Mouse (Mus musculus) cerebellum, adult 9-10 months (tissue): ENCODE results near the gene Sphk2.

Experiments
- DNase-seq: peaks from one replicate; pipeline ENCODE4 v3.0.0; 2022

The Sphk2 gene

DNA sequence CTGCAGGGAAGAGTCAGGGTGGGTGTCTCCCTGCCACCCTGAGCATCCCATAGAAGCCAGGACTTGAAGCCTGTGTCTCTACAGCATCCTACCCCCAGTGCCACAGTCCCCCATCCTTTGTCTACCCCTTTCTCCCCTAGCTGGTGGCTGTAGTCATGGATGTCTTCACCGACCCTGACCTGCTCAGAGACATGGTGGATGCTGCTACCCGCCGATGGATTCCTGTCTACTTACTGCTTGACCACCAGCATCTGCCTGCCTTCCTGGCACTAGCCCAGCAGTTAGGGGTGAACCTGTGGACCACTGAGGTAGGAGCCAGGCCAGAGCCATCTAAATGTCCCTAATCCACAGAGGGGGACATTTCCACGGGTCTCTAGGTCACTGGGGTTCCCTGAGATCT lies 5.5 kb upstream of the Sphk2 start:
- peak; percentile 23 for DNase-seq

DNA sequence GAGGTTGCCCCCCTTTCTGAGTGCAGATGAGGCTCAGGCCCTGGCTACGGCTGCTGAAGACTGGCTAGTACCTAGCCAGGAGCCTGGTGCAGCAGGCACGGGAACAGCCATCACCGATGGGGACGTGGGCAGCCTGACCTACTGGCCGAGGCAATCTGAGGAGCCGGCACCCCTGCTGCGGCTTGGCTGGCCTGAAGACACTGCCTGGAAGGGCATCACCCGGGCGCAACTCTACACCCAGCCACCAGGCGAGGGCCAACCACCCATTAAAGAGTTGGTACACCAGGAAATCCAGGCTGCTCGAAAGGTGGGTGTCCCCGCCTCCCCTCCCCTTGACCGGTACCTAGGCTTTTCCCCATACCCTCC lies 4.5 kb upstream of the Sphk2 start:
- peak; percentile 53 for DNase-seq

DNA sequence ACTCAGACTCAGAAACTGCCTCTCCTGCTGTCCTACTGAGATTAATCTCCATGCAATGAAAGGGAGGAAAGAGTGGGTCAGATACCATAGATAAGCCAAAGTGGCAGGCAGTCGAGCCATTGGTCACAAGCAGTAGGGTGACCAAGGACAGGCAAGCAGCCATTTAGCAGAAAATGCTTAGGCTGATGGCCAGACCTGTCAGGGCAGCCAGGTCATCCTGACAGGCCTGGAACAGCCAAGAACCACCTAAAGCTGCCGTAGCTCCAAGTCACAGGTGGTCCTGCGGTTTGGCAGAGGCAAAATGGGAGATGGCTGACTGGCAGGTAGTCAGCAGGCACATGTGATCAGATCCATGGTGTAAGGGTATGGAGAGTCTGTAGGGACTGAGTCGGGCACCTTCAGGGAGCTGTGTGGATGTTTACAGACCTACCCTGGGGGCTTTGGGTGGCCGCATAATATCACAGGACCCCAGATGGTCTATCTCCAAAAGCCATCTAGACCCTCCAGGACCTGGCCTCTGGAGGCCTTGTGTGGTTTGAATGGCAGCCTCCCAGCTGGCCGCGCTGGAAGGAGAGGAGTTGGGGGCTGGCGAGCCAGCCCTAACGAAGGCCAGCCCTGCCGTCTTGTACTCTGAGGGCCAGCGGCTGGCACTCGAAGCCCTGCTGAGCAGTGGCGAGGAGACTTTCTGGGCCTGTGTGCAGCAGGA lies 4.0 kb upstream of the Sphk2 start:
- peak; percentile 43 for DNase-seq

DNA sequence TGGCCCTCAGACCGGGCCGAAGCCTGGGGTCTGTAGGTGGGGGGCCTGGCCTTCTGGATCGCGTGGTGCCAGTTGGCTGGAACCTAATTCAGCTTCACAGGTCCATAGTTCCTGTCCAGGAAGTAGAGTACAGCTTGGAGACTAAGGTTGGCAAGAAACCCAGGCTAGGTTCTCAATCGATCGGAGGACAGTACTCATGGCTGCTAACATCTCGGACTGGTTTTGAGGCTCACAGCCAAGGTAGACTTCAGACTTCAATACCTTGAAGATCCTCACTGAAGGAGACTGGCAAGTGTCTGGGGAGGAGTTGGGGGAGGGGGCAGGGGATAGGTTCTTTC lies 3.4 kb upstream of the Sphk2 start:
- DNase-seq = peak; percentile 50

DNA sequence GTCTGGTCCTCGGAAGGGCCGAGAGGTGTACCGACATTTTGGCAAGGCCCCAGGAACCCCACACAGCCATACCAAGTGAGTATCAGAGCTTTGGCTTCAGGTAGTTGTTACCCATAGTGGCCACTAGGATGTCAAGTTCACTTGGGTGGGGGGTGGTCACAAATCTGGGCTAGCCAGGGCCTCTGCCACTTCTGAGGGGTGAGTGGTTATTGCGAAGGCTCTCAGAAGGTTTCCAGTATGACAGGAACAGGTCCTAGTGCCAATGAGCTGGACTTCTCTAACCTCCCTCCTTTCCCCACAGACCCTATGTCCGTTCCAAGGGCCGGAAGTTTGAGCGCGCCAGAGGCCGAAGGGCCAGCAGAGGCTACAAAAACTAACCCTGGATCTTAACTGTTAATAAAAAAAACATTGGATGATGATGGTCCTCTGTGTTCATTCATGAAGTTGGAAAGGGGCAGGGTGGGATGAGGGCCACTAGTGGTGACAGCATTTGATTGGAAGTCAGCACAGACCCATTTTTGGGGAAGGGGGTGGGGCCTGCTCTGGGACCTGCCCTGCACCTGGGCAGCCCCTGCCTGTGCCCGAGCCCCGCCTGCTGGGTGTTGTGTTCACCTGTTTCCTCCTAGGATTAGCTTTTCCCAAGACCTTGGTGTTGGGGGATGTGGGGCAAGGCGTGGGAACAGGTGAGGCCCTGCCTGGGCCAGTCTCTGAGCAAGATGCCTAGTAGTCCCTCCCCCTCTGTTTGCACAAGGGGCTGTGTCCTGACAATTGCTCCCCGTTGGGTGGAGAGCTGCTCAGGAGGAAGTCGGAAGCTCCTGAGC lies 2.8 kb upstream of the Sphk2 start, which contains the start of gene Fam83e:
TSS of gene Fam83e (plus strand) at position 800 of the 821 bp plus-strand sequence.
- DNase-seq = peak; percentile 34

DNA sequence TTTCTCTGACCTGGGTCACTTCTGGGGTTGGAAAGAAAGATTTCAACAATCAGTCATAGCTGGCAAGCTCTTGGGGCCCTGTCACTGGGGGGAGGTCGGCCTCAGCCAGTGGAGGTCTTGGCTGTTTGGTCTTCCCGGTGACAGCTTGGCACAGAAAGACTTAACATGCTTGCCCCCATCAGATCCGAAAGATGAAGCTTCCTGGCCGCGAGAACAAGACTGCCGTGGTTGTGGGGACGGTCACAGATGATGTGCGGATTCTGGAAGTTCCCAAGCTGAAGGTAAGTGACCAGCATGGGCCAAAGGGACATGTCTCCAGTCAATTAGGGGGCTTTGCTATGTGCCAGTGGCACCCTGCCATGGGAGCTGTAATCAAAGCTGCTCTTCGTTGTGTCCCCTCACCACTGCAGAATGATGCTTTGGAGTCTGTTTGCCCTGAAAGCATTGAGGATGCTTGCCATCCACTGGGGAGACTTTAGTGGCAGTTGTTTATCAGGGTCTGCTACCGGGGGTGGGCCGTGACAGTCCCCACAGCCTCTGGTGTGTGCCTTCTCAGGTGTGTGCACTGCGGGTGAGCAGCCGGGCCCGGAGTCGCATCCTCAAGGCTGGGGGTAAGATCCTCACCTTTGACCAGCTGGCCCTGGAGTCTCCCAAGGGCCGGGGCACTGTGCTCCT lies 2.1 kb upstream of the Sphk2 start:
- DNase-seq = peak; percentile 47

DNA sequence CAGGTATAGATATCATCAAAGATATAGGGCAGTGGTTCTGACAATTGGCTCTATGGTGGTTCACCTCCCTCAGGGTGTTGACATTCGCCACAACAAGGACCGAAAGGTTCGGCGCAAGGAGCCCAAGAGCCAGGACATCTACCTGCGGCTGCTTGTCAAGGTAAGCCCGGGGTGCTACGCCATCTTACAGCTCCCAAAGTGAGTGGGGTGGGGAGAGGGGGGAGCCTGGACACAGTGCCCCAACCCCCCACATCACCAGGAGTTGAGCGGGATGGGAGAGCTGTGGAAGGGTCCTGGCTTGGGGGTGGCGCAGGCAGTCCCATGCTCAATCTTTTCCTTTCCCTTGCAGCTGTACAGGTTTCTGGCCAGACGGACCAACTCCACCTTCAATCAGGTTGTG lies 1.4 kb upstream of the Sphk2 start:
- DNase-seq = peak; percentile 55

DNA sequence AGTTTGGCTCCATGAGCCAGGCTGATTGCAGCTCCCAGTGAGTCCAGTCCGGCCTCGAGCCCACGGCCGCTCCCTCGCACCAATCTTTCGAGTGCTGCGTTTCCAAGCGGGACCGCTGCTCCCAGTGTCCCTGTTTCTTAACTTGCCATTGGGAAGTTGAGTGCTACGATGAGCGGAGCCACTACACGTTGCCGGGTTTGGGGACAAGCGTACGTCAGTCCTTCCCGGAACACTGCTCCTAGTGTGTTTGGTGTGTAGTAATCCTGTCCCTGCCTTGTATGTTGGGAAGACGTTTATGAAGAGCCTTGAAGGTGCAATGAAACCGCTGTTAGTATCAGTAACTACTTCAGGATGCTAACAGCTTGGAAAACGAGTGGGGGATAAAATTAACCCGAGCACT lies 529 bp upstream of the Sphk2 start:
- no peak for DNase-seq

DNA sequence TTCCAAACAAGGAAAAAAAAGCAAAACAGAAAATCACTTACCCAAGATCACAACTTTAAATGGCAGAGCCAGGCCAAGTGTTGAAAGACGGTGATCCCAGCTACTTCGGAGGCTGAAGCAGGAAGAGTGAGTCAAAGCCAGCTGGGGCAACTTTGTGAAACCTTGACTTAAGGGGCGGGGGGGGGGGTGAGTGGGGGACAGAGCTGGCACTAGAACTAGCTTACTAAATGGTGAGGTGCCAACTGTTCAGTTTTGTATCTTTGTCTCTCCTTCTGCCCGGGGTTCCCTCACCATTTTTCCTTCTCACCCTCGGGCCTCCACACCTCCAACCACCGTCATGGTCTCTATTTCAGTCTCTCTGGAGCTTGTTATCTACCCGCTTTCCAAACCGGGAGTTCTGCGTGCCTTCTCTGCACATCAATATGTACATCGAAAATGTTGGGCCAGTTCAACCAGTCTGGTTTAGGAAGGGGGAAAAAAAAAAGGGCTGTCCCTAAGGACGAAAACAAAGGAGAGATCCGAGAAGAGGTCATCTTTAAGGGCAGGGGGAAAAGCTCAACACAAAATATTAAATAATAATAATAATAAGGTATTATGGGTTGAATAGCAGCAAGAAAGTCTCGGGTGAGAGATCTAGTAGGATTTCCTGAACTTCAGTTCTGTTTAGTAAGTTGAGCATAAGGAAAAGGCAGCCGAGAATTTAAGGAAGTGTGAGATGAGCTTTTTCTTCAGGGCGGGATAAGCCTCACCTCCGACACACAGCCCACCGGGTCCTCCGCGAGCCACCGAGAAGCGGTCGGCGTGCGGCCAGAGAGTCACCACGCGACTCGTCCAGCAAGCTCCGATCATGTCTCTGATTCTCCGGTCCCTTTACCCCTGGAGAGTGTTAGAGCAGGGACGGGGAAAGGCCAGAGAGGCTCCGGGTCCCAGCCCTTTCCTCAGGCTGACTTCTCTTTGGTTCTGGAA lies 567 bp downstream of the Sphk2 start:
- DNase-seq = peak; percentile 54

DNA sequence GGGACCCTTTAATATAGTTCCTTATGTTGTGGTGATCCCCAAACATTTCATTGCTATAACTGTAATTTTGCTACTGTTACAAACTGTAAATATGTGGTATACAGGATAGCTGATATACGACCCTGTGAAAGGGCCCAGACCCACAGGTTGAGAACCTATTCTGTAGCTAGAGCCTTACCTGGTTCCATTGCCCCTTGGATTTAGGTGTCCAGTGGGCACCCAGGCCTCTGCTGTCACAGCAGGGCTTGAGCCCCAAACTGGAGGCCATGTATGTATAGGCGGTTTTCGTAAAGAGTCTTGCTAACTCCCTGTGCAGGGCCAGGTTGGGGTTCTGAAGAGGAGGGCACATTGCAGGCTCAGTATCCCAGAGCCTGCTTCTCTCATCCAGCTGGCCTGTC lies 1.3 kb downstream of the Sphk2 start:
- DNase-seq = peak; percentile 53

DNA sequence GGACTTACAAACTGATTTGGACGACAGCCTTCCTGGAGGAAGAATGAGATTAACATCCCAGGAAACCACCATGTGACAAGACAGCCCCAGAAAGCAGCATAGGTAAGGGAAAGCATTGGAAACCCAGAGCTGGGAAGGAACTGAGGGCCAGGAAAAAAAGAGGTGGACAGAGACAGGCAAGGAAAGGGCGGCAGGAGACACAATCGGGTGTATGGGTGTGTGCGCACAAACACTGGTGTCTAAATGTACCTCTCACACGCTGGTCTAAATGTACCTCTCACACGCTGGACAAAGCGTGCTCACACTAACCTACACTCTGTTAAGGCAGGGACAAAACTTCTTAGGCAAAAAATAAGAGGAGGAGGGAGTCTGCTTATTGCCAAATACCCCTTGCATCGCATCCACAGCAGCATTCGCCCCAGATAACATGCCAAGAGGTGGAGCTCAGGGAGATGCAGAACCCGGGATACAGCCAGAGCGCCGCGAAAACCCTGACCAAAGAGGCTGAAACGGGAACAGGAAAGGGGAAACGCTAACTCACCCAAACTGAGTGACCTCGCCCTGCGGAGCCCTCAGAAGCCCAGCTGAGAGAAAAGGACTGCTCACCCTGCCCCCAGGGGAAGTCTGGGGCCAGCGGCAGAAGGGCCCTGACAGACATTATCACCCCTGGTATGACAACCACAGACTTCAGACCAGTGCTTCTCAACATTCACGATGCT lies 1.9 kb downstream of the Sphk2 start:
- peak; percentile 63 for DNase-seq

DNA sequence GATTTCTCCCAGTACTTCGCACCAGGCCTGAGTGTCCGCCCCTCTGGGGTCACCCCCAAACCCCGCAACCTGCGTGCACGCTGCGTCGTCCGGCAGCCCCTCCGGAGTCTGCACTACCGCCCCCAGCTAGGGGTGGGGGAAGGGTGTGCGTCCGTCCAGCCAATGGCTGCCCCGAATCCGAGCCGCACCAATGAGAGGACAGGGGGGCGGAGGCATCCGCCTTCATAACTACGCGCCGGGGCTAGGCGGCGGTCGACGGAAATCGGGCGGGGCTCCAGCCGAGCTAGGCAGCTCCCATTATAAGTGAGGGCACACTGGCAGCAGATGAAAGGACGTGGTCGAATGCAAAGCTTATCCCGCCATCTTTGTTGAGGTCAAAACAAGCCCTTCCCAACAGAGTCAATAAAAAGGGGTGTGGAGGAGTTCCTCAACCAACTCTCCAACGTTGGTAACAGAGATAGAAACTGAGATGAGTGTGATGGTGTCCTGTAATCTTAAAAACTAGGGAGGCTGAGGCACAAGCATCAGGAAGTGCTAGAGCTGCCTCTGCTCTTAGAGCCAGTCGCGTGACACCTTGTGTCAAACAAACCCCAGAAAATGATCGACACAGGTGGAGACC lies 2.6 kb downstream of the Sphk2 start, which contains the start of gene Rpl18:
TSS of gene Rpl18 (plus strand) at position 368 of the 619 bp plus-strand sequence.
- DNase-seq = peak; percentile 97

DNA sequence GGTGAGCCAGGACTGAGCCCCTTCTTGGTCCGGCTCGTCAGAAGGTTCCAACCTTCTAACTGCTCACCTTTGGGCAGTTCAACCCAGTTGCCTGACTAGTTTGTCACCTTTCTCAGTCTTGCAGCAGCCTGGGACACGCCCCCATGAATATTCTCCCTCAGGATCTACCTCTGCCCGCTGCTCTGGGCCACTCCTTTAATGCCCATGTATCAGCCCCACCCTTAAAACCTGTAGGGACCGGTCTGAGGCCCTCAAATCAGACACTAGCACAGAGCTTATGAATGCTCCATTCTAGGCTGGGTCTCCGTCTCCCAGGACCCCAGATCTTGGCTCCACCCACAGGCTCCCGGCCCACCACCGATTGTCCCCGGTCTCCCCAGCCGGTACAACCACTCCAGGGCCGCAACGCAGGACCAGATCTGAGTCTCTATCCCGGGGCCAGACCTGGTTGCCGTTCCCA lies 3.1 kb downstream of the Sphk2 start:
- no peak for DNase-seq

DNA sequence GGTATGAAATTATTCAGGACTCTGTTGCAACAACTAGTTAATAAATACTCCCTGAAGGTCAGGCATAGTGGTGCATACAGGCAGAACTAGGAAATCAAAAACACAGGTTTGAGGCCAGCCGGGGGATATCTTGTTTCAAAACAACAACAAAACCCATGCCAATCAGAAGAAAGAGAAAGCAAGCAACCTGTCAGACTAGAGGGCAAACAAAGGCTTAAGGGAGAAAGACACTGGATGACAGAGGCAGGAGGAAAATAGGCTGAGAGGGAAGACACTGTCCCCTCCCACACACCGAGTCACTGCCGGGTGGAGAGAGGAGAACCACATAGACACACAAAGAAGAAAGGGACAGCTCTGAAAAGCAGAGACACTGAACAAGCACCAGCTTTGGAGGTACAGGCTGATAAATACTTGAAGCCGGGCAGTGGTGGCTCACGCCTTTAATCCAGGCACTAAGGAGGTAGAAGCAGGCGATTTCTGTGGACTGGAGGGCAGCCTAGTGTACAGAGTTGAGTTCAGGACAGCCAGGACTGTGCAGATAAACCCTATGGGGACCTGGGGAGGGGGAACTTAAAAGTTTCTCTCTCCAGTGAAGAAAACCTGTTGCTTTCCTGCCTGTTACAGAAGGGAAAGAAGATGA lies 3.8 kb downstream of the Sphk2 start:
- DNase-seq = peak; percentile 55

DNA sequence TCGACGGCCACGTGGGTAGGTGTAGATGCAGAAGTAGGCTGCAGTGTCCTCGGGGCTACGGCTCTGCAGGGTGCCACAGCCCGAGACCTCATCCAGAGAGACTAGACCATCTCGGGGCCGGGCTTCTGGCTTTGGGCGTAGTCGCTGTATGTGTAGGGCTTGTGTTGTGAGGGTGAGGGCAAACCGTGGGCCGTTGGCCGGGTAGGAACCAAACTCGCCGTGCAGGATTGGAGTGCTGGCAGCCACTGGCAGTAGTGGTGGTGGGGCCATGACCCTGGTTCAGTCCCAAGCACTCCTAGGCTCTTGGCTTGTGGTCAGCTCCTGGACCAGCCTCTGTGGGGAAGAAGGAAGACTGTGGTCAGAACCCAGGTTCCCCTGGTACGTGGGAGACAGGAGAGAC lies 4.4 kb downstream of the Sphk2 start:
- DNase-seq = peak; percentile 65

DNA sequence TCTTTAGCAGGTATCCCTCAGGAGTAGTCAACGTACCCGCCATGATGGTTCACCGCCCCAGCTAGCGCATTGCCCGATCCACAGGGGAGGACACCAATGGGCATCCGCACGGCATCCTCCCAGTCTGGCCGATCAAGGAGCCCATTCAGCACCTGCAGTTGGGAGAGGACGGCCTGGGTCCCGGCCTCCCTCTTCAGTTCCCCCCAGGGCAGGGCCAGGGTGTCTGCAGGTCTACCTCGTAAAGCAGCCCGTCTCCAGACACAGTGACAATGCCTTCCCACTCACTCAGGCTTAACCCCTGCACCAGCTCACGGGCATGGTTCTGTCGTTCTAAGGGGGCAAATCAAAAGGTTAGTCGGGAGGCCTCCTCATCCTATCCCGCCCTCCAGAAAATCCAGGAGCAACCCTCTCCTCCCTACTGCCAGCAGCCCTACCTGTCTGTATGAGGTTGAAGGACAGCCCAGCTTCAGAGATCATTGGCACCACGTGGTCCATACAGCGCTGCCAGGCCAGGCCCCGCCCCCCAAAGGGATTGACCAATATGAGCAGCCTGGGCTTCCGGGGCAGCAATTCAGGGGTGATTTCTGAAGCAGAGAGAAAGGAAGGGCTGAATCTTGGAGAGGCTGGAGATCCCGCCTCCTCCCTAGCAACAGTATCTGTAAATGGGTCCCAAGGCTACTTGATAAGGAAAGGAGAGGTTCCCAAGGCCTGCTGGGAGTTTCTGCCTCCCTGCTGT lies 5.6 kb downstream of the Sphk2 start:
- peak; percentile 72 for DNase-seq

DNA sequence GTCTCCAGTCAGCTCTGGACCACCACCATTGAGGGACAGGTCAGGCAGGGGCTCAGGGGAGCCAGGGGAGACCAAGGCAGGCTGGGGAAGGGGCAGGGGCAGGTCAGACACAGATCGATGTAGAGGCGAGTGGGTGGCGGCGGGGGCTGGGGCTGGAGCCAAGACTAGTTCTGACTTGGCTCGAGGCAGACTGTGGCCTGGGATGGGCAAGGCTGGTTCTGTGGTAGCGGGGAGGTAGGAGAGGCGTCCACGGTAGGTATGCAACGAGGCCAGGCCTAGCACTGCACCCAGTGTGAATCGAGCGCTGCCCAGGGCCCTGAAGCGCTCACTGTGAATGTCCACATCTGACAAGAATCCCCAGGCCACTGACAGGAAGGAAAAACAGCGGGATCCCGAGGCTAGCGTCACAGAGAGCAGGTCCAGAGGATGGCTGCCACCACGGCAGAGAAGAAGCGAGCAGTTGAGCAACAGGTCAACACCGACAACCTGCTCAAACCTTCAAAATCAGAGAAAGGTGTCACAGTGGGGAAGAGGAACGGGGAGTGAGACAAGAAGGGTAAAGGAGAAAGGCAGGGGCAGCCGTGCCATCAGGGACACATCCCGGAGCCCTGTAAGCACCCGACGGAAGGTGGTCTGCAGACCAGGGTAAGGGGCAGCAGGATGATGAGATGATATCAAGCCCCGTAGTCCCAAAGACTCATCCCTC lies 6.3 kb downstream of the Sphk2 start:
- peak; percentile 59 for DNase-seq

DNA sequence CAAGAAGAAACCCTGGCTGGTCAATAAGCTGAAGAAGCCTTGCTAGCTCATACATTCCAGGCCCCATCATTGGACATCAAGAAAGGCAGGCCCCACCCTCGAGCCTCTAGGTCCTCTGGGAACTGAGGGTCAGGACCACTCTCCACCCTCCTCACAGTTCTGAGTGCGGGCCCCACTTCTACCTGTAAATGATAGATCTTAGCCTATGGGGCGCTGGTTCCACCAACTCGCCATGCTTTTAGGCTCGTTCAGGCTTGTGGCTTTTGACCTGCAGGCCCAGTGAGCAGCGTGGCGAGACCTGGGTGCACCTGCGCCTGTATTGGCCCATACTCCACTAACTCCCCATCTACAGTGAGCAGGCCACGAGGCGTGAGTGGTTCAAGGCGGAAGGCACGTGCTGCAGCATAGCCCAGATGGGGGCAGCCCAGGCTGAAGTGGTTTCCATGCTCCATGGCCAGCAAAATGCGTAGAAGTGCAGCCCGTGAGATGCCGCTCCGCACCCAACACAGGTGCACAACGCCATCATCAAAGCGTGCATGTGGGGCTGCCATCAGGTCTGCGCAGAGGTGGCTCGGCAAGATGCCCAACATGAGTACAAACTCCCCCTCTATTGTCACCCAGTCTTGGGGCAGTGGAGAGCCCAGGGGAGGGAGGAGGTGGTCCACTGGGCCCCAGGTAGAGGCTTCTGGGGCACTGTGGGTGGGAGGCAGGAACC lies 7.2 kb downstream of the Sphk2 start:
- peak; percentile 63 for DNase-seq
